Mouse (Mus musculus): ENCODE data around the gene Taf5.

The Taf5 gene

GRCm38 (mm10) chr19:47065860-47066259 lies 1.7 kb upstream of the Taf5 start:
- no peak for DNase-seq (ENCODE audit: low spot score in 2 of 2)

DNA sequence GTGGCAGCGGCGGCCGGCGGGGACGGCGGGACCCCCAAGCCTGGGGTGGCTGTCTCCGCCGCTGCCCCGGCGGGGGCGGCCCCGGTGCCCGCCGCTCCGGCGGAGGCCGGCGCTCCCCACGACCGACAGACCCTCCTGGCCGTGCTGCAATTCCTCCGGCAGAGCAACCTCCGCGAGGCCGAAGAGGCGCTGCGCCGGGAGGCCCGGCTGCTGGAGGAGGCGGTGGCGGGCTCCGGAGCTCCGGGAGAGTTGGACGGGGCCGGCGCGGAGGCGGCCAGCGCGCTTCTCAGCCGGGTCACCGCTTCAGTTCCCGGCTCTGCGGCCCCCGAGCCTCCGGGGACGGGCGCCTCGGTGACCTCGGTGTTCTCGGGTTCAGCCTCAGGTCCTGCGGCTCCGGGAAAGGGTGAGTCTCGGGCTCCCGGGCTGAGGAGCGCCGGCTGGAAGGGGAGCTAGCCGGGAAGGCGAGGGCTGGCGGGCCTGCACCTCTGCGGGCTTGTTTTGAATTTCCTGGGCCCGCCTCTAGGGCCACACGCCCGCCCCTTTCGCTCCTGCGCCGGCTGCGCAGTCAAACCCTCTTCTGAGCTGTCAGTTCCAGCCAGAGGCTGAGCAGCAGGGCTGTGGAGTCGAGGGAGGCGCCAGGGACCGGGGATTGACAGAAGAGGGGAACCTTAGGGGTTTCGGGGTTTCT lies 522 bp downstream of the Taf5 start:
- peak; percentile 83 to 84 for DNase-seq (ENCODE audit: low spot score in 2 of 2)

DNA sequence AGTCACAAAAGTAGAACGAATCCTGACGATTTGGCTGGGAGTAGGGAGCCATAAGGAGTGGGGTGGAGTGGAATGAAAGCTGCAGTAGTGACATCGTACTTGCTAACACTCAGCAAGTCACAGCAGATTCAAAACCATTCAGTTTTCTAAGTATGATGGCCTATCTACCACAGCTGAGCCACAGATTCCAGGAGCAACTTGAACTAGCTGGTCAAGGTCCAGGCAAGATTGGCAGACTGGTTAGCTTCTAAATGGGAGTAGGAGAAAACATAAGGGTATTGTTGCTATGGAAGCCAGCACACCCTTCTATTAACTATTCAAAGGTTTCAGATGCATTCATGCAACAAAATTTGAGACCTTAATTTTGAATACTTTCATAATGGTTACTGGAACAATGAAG lies 20.7 kb downstream of the Taf5 start:
- no peak for DNase-seq (ENCODE audit: low spot score in 2 of 2)

DNA sequence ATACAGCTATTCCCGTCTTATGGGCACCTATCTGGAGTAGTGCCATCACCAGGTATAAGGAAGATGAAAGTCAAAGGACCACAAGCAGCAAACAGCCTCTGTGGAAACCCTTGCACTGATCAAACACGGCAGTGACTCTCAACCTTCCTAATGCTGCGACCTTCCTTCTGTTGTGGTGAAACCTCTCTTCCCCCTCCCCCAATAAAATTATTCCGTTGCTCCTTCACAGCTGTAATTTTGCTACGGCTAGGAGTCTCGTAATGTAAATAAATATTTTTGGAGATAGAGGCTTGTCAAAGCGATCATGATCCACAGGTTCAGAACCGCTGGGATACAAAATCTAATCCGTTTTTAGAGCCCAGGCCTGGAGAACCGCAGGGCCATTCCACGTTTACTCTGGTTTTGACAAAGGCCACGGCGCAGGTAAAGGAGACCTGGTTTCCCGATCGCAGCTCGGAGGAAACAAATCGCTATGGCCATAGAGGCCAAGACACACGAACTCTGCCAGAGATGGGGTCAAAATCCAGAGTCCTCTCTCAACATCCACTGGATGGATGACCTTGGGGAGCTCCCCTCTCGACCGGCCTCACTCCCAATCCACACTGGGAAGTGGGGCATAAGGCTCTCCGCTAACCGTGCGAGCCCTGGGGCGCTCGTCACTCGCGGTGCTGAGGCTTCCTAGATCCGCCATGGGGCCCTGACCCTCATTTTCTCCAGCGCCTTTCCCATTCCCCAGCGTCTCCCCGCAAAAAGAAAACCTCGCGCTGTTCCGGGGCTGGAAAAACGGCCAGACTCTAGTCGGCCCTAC lies 22.4 kb downstream of the Taf5 start:
- peak in 1 of 2 experiments; percentile 26 for DNase-seq (ENCODE audit: low spot score in 2 of 2)

- peak; percentile 98 for DNase-seq (ENCODE audit: low spot score in 2 of 2)
Measured at GRCm38 (mm10) chr19:47090550-47091156, 23.1 kb downstream of the Taf5 start, which contains the start of the genes Usmg5 and Pdcd11. Gene Usmg5 (minus strand): TSS chr19:47090647. Gene Pdcd11 (plus strand): TSS chr19:47090768.

DNA sequence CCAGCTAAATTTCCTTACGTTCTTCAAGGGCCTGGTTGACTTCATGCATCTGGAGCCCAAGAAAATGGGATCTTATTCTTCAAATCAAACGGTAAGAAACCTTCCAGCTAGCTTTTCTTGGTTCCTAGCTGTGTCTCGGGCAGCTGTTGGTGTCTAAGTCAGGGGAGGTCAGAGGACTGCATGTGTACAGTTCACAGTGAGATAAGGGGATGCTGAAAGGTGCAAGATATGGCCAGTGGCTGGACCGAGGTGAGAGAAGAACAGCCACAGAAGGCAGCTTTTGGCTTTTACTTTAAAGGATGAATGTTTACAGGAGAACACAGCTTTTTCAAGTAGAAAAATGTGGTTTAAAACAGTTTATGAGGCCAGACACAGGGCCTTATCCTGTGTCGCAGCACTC lies 33.5 kb downstream of the Taf5 start:
- no peak for DNase-seq (ENCODE audit: low spot score in 2 of 2)

GRCm38 (mm10) chr19:47104641-47105271 lies 37.2 kb downstream of the Taf5 start:
- no peak for DNase-seq (ENCODE audit: low spot score in 2 of 2)

GRCm38 (mm10) chr19:47118634-47119033 lies 51.1 kb downstream of the Taf5 start:
- no peak for DNase-seq (ENCODE audit: low spot score in 2 of 2)

DNA sequence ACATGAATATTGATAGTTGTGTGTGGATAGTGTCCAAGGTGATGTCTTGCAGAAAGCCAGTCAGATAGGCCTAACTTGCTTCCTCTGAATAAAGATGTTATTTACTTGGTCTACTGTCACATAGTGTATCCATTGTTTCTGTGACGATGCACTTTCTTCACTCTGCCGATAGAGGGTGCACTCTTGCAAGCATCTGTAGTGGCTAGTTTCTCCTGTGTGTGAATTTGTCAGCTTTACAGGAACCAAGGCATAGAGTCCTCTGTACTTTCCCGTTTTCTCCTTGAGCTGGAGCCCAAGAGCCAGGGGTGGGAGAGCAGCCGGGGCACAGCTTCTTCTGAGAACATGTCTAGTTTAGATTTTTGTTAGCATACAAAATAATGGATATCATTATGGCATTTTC lies 53.5 kb downstream of the Taf5 start:
- DNase-seq (ENCODE audit: low spot score in 2 of 2): no peak

GRCm38 (mm10) chr19:47122802-47123201 lies 55.3 kb downstream of the Taf5 start:
- DNase-seq (ENCODE audit: low spot score in 2 of 2): no peak

DNA sequence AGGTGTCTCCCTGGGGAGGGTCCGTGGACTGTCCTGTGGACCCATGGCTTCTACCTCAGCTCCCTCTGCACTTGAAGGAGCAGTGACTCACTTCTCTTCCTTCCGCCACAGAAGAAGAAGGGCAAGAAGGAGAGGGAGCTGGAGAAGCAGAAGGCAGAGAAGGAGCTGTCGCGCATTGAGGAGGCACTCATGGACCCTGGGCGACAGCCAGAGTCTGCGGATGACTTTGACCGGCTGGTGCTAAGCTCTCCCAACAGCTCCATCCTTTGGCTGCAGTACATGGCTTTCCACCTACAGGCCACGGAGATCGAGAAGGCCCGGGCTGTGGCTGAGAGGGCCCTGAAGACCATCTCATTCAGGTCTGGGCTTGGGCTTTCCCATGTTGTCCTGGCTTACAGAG lies 60.6 kb downstream of the Taf5 start:
- no peak for DNase-seq (ENCODE audit: low spot score in 2 of 2)

GRCm38 (mm10) chr19:47128835-47129234 lies 61.3 kb downstream of the Taf5 start:
- DNase-seq (ENCODE audit: low spot score in 2 of 2): no peak

DNA sequence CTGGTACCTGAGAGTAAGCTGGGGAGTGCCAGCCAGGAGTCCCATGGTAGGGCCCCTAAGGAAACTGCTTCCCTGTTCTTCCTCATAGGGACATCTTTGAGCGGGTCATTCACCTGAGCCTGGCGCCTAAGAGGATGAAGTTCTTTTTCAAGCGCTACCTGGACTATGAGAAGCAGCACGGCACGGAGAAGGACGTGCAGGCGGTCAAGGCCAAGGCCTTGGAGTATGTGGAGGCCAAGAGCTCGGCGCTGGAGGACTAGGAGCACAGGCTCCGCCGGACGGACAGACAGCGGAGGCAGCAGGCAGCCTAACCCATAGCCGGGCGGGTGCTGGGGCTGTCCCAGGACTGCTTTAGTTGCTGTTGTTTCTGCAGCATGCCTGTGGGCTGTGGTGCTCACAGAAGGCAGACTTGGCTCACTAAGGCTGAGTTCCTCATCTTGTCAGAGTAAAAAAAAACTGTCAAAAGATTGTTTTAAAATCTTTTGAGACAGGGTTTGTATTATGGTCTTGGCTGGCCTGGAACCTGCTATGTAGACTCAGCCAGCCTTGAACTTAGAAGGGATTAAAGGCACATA lies 63.1 kb downstream of the Taf5 start:
- DNase-seq (ENCODE audit: low spot score in 2 of 2): no peak

All from right cerebral cortex, adult 2 months (tissue).